Mouse (Mus musculus) heart, postnatal 14 days (tissue): ENCODE measurements around the gene Tut7. TPM values are rescaled to one million over a fixed set of nuclear protein-coding genes. Genes with fewer than 3 reads are reported as not detected.
"Not testable (repeated sequence)": the region's sequence is repeated elsewhere in the genome, so short reads cannot be mapped to it uniquely, and the experiment has no call there.

Experiments
- DNase-seq, 2 experiments: peaks; one replicate each; pipeline ENCODE4 v3.0.0; 2021 to 2022
- intact Hi-C: fragments of 180-260 bp; cut with DNase I; formaldehyde crosslinking; loops from one replicate; pipeline ENCODE4 v1.15.1; 2025
- total RNA-seq, 2 experiments: library from RNA; stranded (reverse); gene quantifications; 2 replicates each; pipeline ENCODE4 v1.2.3; 2021

Tut7 gene
- total RNA-seq, 2 experiments from 2014 or later, result 48.9 to 51.1 TPM

DNA sequence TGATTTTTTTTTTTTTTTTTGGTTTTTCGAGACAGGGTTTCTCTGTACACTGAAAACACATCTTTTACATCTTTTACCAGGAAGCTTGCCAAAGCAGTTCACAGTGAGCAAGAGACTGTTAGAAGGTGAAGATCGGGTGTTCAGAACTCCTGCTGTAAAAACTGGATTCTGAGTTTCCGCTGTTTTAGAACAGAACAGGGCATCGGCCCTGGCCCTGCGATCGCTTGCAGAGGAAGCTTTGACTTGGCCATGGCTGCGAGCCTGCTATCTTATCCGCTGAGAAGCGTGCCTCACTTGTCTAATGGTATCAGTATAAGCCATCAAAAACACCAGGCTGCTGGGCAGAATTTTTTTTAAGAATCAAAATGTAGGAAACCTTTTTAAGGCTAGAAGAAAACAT, 52.1 kb downstream of the Tut7 start:
- DNase-seq, result peak in 1 of 2 experiments; percentile 15
- intact Hi-C loops, result no loop called here

DNA sequence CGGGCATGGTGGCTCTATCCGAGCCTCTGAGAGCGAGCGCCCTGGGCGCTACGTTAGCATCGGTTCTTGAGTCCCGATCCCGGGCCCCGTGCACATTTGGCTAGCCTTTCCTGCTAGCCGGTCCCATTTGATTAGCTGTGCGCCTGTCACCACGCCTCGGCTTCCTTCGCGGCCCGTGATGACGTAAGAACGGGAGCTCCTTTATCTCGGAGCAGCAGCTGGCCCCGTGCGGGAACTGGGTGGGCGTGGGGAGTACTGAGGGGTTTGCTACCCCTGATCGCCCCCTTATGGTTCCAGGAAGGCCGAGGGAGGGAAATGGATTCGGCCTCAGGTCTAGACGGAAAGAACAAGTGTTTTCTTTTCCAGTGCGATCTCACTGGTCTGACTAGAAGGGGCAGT, 52.8 kb downstream of the Tut7 start:
- intact Hi-C loops, result no loop called here
- DNase-seq, result peak; percentile 80 to 84

DNA sequence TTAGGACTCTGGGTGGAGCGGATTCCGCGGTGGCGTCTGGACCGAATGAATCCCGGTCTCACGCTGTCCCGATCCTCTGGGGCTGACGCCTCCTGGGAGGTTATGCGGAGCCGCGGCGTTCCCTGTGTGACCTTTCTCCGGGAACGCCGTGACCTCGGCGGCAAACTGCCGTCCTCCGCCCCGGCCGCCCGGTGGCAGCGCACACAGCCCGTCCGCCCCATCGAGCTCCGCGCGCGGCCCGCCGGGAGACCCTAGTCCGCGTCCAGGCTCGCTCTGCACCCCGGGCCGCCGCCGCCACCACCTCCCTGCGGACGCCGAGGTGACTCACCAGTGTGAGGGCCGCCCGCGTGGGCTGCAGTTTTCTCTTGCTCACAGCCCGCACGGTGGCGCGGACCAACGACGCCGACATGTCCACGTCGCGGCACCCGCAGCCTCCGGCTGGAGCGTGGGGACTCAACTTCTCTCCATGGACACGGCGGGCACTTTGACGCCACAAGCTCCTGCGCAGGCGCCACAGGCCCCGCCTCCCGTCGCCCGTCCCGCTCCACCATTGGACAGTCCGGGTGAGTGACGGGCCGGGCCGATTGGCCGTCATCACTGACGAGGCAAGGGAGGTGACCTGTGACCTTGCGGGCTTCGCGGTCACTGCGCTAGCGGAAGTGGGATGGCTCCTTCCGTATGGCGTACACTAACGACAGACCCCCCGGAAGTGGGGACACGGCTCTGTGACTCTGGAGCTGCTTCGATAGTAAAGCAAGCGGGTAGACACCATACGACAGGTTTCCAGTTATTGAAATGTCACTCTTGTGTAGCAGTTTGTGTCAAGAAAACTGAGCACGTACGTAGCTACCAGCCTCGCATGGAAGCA, 53.4 kb downstream of the Tut7 start, which contains the start of gene Isca1:
TSS of gene Isca1 (minus strand) at position 515 of the 868 bp plus-strand sequence.
- intact Hi-C loops, result no loop called here
- peak; percentile 99 to 100 for DNase-seq

DNA sequence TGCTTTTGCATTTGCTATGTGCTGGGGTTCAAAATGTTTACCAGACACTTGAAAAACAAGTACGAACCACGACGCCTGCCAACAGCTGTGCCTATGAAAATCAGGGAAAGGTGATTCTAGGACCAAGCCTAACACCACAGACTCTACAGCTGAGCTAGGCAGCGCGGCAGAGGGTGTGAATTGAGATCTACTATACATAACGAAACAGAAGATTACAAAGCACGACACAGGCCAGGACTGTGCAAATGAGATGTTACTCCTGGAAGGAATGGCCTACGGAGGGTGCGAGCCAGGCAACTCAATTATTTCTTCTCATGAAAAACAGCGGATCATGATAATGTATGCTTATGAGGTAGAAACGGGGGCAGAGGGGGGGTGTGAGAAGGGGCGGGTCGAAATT, 54.4 kb downstream of the Tut7 start:
- DNase-seq, result peak in 1 of 2 experiments; percentile 13
- intact Hi-C loops, result no loop called here

DNA sequence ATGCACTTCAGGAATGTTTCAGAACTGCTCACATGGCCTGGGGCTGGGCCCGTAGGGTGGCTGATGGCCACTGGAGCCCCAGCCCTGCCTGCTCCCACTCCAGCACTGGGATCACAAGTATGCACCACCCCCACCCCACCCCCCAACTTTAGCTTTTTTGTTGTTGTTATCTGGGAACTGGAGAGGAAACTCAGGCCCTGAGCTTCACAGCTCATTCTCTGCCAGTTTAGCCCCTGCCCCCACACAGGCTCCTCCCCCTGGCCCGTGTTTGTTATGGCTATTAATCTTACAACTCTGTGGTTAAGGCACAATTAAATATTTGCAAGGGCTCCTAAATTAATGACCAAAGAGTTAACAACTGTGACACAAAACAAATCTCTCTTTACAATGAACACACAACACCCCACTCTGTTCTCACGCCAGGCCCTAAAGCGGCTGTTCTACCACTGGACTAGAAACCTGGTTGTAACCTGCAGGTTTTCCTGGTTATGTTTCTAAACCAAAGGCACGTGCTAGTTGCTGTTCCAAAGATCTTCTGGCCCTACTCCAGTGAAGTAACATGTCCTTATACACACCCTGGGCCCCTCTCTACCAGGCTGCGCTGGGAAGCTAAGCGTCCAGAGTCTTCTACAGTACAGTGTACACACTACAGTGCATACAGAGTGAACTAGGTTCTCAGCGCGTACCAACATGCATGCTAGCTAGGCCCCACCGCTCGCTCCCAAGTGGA, 56.0 kb downstream of the Tut7 start:
- DNase-seq, result peak in 1 of 2 experiments; percentile 23
- intact Hi-C loops, result no loop called here

DNA sequence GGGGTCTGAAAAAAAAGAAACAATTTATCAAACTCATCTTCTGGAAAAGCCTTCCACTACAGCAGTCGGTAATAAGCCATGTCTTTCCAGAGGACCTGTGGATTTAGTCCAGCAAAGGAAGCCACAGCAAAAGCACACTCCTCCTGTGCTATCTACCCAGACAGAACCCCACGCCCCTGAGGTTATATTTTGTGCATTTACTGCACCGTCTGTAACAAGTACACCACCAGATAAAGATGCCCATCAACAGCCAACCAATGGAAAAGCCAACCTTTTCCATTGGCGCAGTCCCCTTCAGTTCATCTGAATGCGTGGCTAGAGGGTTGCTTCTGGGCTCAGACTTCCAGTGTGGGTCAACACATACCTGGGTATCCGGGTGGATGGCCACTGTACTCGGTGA, 60.2 kb downstream of the Tut7 start:
- intact Hi-C loops, result no loop called here
- DNase-seq, result no peak

DNA sequence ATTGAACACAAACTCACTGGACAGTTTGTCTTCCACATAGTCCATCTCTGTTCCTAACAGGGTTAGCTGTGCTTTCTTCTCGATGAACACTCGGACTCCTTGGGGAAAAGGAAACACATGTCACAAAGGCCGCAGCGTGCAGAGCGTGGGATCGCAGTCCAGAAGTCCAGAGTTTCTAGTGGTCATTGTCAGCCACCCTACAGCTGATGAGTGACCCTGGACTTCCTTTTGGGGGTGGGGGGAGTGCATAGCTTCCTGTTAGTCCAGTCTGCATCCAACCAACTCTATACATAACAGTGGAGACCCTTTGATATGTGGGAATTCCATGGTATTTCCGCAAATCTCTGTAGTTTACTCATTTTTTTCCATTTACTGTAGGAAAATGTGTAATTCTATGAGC, 66.0 kb downstream of the Tut7 start:
- no peak for DNase-seq

DNA sequence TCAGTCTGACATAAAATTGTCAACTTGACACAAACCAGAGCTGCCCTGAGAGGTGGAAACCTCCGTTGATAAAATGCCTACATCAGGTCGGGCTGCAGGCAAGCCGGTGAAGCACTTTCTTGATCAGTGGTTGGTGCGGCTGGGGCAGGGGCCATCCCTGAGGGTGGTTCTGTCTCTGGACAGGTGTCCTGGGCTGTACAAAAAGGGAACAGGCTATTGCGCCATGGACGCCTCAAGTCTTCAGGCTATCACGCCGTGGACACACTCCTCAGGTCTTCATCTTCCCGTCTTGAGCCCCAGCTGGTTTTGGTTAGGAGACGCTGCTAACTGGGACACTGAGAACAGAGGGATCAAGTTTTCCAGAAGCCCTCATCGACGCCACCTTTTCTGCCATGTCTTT, 72.6 kb downstream of the Tut7 start:
- intact Hi-C loops, result no loop called here
- no peak for DNase-seq

More for the DNA sequence above, 66.0 kb downstream of the Tut7 start:
- intact Hi-C loops, result no loop called here

DNA sequence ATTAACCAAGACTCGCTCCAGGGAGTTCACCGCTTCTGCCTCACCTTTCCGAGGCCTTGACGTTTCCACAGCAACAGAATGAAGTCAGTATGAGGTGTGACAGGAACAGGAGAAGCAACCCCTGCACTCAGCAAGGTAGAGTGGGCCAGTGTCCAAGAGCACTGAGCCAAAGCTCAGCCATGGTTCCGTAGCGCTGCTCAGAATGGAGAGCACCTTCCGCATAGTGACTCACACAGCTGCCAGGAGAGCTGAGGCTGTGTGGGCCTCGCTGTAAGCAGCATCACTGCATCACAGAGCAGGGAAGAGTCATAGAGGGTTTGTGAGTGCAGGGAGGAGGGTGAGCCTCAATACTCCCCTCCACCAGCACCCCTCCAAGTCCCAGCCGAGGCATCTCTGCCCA, 76.2 kb downstream of the Tut7 start, which contains the start of gene 1700014D04Rik:
TSS of gene 1700014D04Rik (minus strand) at position 42 of the 400 bp plus-strand sequence.
- intact Hi-C loops, result no loop called here
- DNase-seq, result no peak

DNA sequence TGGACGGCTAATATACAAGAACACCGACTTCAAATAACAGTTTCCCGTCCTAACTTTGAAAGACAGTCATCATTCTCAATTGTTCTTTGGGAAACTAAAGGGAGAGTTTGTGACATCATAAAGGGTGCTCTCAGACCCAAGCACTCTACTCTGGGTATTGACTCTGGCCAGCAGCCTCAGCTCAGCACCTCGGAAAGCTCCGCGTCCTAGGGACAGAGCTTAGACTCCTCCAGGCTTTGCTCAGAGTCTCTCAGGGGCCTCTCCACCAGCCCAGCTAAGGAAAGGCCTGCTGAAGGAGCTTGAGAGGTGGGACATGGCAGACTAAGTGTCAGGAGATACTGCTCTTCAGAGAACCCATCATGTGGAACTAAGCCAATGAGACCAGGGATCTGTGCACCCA, 76.8 kb downstream of the Tut7 start:
- DNase-seq, result no peak
- intact Hi-C loops, result no loop called here

DNA sequence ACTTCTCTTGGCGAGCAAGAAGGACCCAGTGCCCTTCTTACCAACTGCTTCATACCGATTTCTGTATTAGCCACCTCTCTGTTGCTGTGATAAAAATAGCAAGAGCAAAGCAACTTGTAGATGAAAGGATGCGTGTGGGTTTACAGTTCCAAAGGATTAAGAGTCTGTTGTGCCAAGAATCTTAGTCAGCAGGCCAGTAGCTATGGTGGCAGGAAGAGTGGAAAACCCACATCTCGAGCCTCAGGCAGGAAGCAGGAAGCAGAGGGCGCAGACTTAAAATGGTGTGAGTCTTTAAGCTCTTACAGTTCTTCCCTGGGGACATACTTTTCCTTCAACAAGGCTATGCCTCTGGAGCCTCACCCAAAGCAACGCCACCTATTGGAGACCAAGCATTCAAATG, 77.5 kb downstream of the Tut7 start:
- intact Hi-C loops, result no loop called here
- DNase-seq, result no peak

DNA sequence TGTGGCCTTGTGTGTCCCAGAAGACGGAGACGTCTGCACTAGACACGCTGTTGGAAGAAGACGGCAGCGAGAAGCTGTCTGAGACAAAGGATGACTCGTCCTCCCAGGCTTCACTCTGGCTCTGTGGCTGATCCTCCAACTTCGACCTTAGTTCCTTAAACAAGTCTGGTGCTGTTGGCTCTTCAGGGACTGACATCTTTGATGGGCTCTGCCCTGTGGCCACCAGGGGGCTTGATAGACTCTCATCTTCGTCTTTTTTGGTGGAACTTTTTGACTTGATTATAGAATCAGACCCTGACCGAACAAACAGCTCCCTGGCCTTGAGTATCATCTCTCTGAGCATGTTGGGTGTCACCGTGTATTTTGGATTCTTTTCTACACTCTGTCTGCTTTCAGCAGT, 81.2 kb downstream of the Tut7 start:
- intact Hi-C loops, result no loop called here
- DNase-seq, result peak; percentile 21 to 44

DNA sequence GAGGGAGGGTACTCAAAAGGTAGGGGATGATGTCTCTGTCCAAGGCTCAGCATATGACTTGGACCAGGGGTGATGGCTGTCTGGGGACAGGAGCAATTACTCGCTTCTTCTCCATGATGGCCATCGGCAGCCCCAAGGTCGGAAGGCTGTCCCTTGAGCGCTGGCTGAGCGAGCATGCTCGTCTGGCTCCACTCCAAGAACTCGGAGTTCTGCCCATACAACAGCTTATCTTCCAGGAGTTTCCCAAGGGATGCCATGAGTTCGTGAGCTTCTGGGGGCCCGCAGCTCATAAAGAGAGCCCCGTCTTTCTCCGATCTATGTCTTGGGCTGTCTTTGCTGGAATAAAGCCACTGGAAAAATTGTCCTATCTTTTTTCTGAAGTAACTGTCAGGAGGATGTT, 81.9 kb downstream of the Tut7 start:
- DNase-seq, result peak; percentile 61
- intact Hi-C loops, result no loop called here

DNA sequence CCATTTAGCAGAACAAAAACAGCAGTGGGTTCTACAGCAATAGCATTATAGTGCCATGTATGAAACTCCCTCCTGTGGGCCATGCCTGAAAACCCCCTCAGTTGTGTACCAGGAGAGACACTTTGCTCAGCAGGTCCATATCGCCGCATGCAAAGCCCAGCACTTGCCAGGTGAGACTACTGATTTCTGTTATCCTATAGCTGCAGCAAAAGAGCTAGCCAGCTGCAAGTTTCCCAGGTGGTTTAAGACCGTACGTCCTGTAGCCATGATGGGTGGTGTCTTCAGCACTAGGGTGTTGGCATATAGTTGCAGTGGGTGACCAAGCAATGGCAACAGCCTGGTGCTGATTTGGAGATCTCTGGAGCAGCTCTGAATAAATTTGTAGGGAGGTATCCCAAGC, 83.5 kb downstream of the Tut7 start:
- intact Hi-C loops, result no loop called here
- DNase-seq, result no peak

DNA sequence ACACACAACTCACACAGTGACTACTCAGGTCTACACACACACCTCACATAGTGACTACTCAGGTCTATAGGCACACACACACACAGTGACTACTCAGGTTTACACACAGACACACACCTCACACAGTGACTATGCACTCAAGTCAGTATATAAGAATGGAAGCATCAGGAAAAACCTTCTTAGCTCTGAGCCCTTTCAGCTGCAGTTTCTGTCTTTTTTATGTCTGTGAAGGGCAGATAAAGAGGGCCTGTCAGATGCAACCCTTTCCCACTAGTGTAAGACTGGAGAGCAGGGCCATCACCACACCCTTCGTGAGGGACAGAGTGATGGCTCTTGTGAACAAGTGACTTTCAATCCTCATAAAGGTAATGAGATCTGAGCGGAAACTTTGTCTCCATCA, 84.5 kb downstream of the Tut7 start:
- intact Hi-C loops, result no loop called here
- no peak for DNase-seq

DNA sequence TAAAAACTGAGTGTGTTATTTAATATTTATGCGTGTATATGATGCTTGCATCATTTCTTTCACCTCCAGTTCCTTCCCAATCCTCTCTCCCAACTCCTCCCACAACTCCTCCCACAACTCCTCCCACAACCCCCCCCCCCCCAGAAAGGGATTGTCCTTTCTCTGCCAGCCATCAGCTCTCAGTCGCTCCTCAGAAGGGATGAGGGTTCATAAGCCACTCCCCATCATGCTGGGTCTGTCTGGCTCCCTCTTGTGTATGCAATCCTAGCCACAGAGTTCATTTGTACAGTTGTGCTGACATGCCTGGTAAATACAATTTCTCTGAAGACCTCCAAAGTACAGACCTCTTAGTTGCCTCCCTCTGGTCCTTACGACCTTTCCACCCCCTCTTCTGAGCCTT, 87.8 kb downstream of the Tut7 start:
- no peak for DNase-seq
- intact Hi-C loops, result no loop called here

DNA sequence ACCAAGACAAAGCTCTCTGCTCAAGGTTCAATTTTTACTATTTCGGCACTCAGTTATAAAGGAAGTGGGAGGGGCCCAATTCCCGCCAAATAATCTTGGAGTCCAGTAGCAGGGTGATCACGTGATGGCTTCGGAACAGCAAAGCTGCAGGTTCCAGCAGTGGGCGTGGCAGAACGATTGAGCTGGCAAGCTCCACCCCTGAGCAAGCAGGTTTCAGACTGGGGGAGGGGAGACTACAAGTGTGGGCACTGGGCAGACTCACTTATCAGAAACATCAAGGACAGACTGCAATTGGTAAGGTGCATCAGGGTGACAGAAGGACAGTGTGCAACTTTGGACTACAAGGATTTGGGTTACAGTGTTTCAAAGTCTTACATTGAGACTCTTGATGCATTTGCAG, 88.6 kb downstream of the Tut7 start:
- DNase-seq, intact Hi-C loops: not testable (repeated sequence)

DNA sequence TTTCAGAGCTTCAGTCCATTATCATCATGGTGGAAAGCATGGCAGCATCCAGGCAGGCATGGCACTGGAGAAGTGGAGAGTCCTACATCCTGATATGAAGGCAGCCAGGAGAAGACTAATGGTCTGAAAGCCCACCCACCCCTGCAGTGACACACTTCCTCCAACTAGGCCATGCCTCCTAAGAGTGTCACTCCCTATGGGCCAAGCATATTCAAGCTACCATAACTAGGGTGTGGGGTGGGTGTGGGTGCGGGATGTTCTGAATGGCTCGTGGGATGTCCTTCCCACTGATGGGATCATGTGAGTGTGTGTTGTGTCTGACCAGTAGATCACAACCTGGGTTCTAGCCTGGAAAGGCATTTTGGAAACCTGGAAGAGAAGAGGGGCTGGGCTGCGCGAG, 89.0 kb downstream of the Tut7 start:
- no peak for DNase-seq
- intact Hi-C loops, result no loop called here

DNA sequence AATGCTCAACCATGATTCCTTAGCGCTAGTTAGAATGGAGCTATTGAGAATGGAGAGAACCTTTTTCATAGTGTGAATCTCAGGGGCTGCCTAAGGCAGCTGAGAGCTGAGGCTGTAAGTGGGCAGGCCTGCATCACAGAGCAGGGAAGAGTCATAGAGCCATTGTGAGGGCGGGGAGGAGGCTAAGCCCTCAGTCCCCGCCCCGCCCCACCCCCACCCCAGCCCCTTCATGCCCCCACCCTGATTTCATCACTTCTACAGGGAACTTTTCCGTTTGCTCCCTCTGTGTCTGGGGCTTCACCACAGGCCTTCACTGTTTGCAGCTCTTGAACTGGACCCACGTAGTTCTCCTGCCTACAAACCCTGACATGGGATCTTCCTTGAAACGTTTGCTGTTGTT, 91.3 kb downstream of the Tut7 start, which contains the start of gene Spata31d1d:
TSS of gene Spata31d1d (minus strand) at position 101 of the 400 bp plus-strand sequence.
- no peak for DNase-seq
- intact Hi-C loops, result no loop called here

DNA sequence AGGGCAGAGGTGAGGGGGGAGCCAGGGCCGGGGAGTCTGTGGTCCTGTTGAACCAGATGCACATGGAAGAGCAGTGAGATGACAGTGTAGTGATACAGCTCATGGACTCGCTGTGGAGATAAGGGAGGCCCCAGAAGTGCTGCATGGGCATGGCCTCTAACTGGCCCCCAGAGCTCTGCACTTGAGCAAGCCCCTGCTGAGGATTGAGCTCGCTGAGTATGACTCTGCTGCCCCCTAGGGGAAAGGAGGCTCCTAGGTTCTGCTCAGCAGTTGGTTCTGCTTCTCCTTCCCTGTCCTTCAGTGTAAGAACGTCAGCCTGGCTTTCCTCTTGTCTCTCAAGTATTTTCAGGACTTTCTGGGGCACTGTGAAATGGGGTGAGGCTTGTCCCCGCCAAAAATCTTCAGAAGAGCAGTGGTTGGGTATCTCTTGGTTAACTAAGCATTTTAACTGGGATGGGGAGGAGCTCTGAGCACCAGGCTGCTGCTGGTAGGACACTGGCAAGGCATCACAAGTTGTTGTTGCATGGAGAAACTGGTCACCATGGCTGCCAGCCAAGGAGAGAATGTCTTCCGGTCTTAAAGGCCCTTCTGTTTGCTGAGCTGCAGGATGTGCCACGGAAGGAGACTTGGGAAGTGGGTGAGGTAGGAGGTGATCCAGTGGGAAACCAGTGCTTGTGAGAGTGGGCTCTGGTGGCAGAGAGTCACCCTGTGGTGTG, 94.4 kb downstream of the Tut7 start:
- peak; percentile 81 to 91 for DNase-seq
- intact Hi-C loops, result loop anchor here (5.0 to 10.0 kb wide), 4 partner anchors 91 to 1084 kb away; no protein-coding TSS in a partner anchor
